Mouse (Mus musculus) CH12.LX (cell line): ENCODE measurements around the gene B3gntl1. TPM values are rescaled to one million over a fixed set of nuclear protein-coding genes. Genes with fewer than 3 reads are reported as not detected.

Experiments used
- DNase-seq: peaks from one replicate; pipeline ENCODE4 v3.0.0-alpha.2; 2013; ENCODE audit errors: extremely low read depth
- H3K27ac ChIP-seq: 2 replicates; pipeline ENCODE4 v1.5.1; 2012; ENCODE audit warnings: low read depth, mild to moderate bottlenecking, control low read depth, moderate library complexity; ENCODE audit not compliant: insufficient read depth
- H3K27me3 ChIP-seq: replicated peaks from 2 replicates; pipeline ENCODE3; 2012; ENCODE audit warnings: inconsistent platforms
- H3K36me3 ChIP-seq, 2 experiments: replicated peaks in 1 of 2; 2 replicates each; pipeline versions ENCODE3 to v1.6.1; 2012; ENCODE audit warnings: inconsistent platforms in 1 of 2, low read length in 1 of 2, mild to moderate bottlenecking in 1 of 2, mixed read lengths in 1 of 2, moderate library complexity in 1 of 2; ENCODE audit not compliant: control insufficient read depth in 1 of 2, insufficient read depth in 1 of 2
- H3K4me1 ChIP-seq, 2 experiments: 2 replicates each; pipeline ENCODE4 v1.6.1; 2012; ENCODE audit warnings: inconsistent platforms in 1 of 2, moderate library complexity in 1 of 2; ENCODE audit not compliant: insufficient read depth in 2 of 2, control insufficient read depth in 1 of 2
- H3K4me2 ChIP-seq: 2 replicates; pipeline ENCODE4 v1.6.1; 2012; ENCODE audit warnings: low read depth, mild to moderate bottlenecking, control low read depth; ENCODE audit not compliant: poor library complexity, insufficient read depth, severe bottlenecking
- H3K4me3 ChIP-seq, 3 experiments: fragments of 150-350 bp in 1 of 3; sonication (generic) in 1 of 3; replicated peaks in 1 of 3; 2 replicates each; pipeline versions ENCODE3 to v1.5.1; 2011 to 2012; ENCODE audit warnings: low read depth in 2 of 3, low read length in 2 of 3, mild to moderate bottlenecking in 2 of 3, moderate library complexity in 2 of 3, control low read depth in 1 of 3, improper control_type of control experiment in 1 of 3, inconsistent platforms in 1 of 3, mixed read lengths in 1 of 3; ENCODE audit not compliant: poor library complexity in 1 of 3
- H3K79me2 ChIP-seq: replicated peaks from 2 replicates; pipeline ENCODE4 v1.6.1; 2012; ENCODE audit warnings: mild to moderate bottlenecking, moderate library complexity; ENCODE audit not compliant: control insufficient read depth, poor library complexity, insufficient read depth, severe bottlenecking; ENCODE audit errors: extremely low read depth
- H3K9ac ChIP-seq: 2 replicates; pipeline ENCODE4 v1.6.1; 2012; ENCODE audit warnings: low read depth, mild to moderate bottlenecking, control low read depth, moderate library complexity; ENCODE audit not compliant: insufficient read depth
- H3K9me3 ChIP-seq: replicated peaks from 2 replicates; pipeline ENCODE3; 2012; ENCODE audit warnings: low read length, inconsistent platforms, mixed read lengths
- BHLHE40 ChIP-seq: IDR thresholded peaks from 2 replicates; pipeline ENCODE4 v1.6.1; 2011; ENCODE audit warnings: mild to moderate bottlenecking, low read depth, low read length, improper control_type of control experiment
- CHD2 ChIP-seq: IDR thresholded peaks from 2 replicates; pipeline ENCODE4 v1.6.1; 2011; ENCODE audit warnings: low read length, improper control_type of control experiment
- E2F4 ChIP-seq: IDR thresholded peaks from 2 replicates; pipeline ENCODE4 v1.6.1; 2011; ENCODE audit warnings: low read depth, low read length, improper control_type of control experiment; ENCODE audit not compliant: insufficient replicate concordance
- ELF1 ChIP-seq: IDR thresholded peaks from 2 replicates; pipeline ENCODE4 v1.6.1; 2014; ENCODE audit warnings: low read depth, mild to moderate bottlenecking, inconsistent platforms, low read length, improper control_type of control experiment
- EP300 ChIP-seq: IDR thresholded peaks from 2 replicates; pipeline ENCODE4 v1.6.1; 2011; ENCODE audit warnings: low read length, improper control_type of control experiment
- GABPA ChIP-seq: IDR thresholded peaks from 2 replicates; pipeline ENCODE4 v1.6.1; 2012; ENCODE audit warnings: low read depth, low read length, improper control_type of control experiment, inconsistent platforms; ENCODE audit not compliant: insufficient replicate concordance
- IRF4 ChIP-seq: IDR thresholded peaks from 2 replicates; pipeline ENCODE4 v1.6.1; 2014; ENCODE audit warnings: low read depth, mild to moderate bottlenecking, inconsistent platforms, low read length, improper control_type of control experiment
- JUND ChIP-seq: conservative IDR thresholded peaks from 2 replicates; pipeline ENCODE4 v1.6.1; 2011; ENCODE audit warnings: low read depth, low read length, improper control_type of control experiment
- KAT2A ChIP-seq: IDR thresholded peaks from 2 replicates; pipeline ENCODE4 v1.6.1; 2012; ENCODE audit warnings: low read length, improper control_type of control experiment, inconsistent platforms; ENCODE audit not compliant: insufficient replicate concordance
- MAX ChIP-seq: IDR thresholded peaks from 2 replicates; pipeline ENCODE4 v1.6.1; 2011; ENCODE audit warnings: low read length, improper control_type of control experiment
- MAZ ChIP-seq: IDR thresholded peaks from 2 replicates; pipeline ENCODE4 v1.6.1; 2012; ENCODE audit warnings: low read depth, mild to moderate bottlenecking, inconsistent platforms, low read length, improper control_type of control experiment, moderate library complexity
- MXI1 ChIP-seq: IDR thresholded peaks from 2 replicates; pipeline ENCODE4 v1.6.1; 2011; ENCODE audit warnings: mild to moderate bottlenecking, low read depth, low read length, improper control_type of control experiment
- MYC ChIP-seq: IDR thresholded peaks from 2 replicates; pipeline ENCODE4 v1.6.1; 2011; ENCODE audit warnings: low read depth, mild to moderate bottlenecking, improper control_type of control experiment, low read length
- NELFE ChIP-seq: IDR thresholded peaks from 2 replicates; pipeline ENCODE4 v1.6.1; 2011; ENCODE audit warnings: low read depth, low read length, improper control_type of control experiment
- PAX5 ChIP-seq: IDR thresholded peaks from 2 replicates; pipeline ENCODE4 v1.6.1; 2012; ENCODE audit warnings: low read length, inconsistent platforms, mixed read lengths
- POLR2A ChIP-seq: IDR thresholded peaks from 2 replicates; pipeline ENCODE4 v1.6.1; 2011; ENCODE audit warnings: low read depth, mild to moderate bottlenecking, improper control_type of control experiment, low read length
- POLR2AphosphoS2 ChIP-seq: IDR thresholded peaks from 2 replicates; pipeline ENCODE4 v1.6.1; 2011; ENCODE audit warnings: low read depth, low read length, improper control_type of control experiment
- RAD21 ChIP-seq: IDR thresholded peaks from 2 replicates; pipeline ENCODE4 v1.6.1; 2011; ENCODE audit warnings: low read depth, mild to moderate bottlenecking, low read length, improper control_type of control experiment, moderate library complexity
- SMC3 ChIP-seq: IDR thresholded peaks from 2 replicates; pipeline ENCODE4 v1.6.1; 2011; ENCODE audit warnings: low read depth, low read length, improper control_type of control experiment
- TBP ChIP-seq: conservative IDR thresholded peaks from 2 replicates; pipeline ENCODE4 v1.6.1; 2011; ENCODE audit warnings: low read depth, low read length, improper control_type of control experiment
- UBTF ChIP-seq: IDR thresholded peaks from 2 replicates; pipeline ENCODE4 v1.6.1; 2012; ENCODE audit warnings: low read depth, mild to moderate bottlenecking, inconsistent platforms, low read length, improper control_type of control experiment, moderate library complexity
- ZC3H11A ChIP-seq: IDR thresholded peaks from 2 replicates; pipeline ENCODE4 v1.6.1; 2012; ENCODE audit warnings: low read depth, mild to moderate bottlenecking, inconsistent platforms, low read length, improper control_type of control experiment
- ZKSCAN1 ChIP-seq: IDR thresholded peaks from 2 replicates; pipeline ENCODE4 v1.6.1; 2012; ENCODE audit warnings: low read depth, inconsistent platforms, low read length, improper control_type of control experiment, borderline replicate concordance
- ZNF384 ChIP-seq: IDR thresholded peaks from 2 replicates; pipeline ENCODE4 v1.6.1; 2012; ENCODE audit warnings: low read depth, low read length, improper control_type of control experiment, inconsistent platforms
- dilution Hi-C: fragments of 300-500 bp; cut with MboI; formaldehyde crosslinking; loops from 2 replicates; pipeline ENCODE4 v1.14.3; 2020; ENCODE audit warnings: low sequenced_read_pairs; ENCODE audit not compliant: extremely low pct_unique_long_range_greater_than_20kb, extremely low pct_ligation_motif_present
- in situ Hi-C: fragments of 300-500 bp; cut with MboI; formaldehyde crosslinking; loops from 3 replicates; pipeline ENCODE4 v1.14.3; 2019; ENCODE audit warnings: low sequenced_read_pairs, low pct_ligation_motif_present, low pct_unique_long_range_greater_than_20kb, mixed read lengths
- polyA plus RNA-seq: library from polyadenylated mRNA; unstranded; fragments of >175 nt; gene quantifications from 2 replicates; pipeline ENCODE4 v1.2.1, GENCODE M21; 2012; ENCODE audit warnings: low read depth; ENCODE audit not compliant: insufficient read length
- total RNA-seq, 2 experiments: library from RNA; depleted of rRNA; stranded (reverse); fragments of 300-350 nt in 1 of 2; fragments of >200 nt in 1 of 2; gene quantifications; 2 replicates each; pipeline ENCODE4 v1.2.3; 2012 to 2014

B3gntl1 gene
- total and polyA plus RNA-seq, 3 experiments, result 7.3 to 10.3 (median 8.7) TPM

GRCm38 (mm10) chr11:121654406-121654945 is 18.5 kb downstream of the B3gntl1 start:
- in situ Hi-C loops, result no loop called here
- peaks cover 0 to 6% of the 10 kb centered on the region in 2 experiments; a peak in 1 of 4 replicates for H3K4me1 ChIP-seq
- no peaks in the 10 kb centered on the region for H3K27me3 ChIP-seq
- no peak overlapping the region for H3K27ac ChIP-seq
- peaks cover 25 to 70% of the 10 kb centered on the region in 2 experiments for H3K36me3 ChIP-seq
- no peaks in the 10 kb centered on the region for H3K9me3 ChIP-seq
- dilution Hi-C loops, result no loop called here
- H3K4me2 ChIP-seq, result no peak overlapping the region
- no peak for DNase-seq
- no peaks in the 10 kb centered on the region for H3K79me2 ChIP-seq
- H3K4me3 ChIP-seq, result no peak overlapping the region
- no peak for TF ChIP-seq ZKSCAN1
- TF ChIP-seq E2F4, result no peak
- no peak overlapping the region for H3K9ac ChIP-seq

GRCm38 (mm10) chr11:121653631-121654030 is 19.3 kb downstream of the B3gntl1 start:
- peaks cover 0 to 9% of the 10 kb centered on the region in 2 experiments; a peak in 1 of 4 replicates for H3K4me1 ChIP-seq

GRCm38 (mm10) chr11:121652547-121653305 is 20.2 kb downstream of the B3gntl1 start:
- Histone ChIP-seq H3K79me2 (no peaks in the 10 kb centered on the region), H3K9me3 (no peaks in the 10 kb centered on the region), H3K36me3 (peaks cover 34 to 70% of the 10 kb centered on the region in 2 experiments), H3K27me3 (no peaks in the 10 kb centered on the region), H3K9ac (no peak overlapping the region), H3K27ac (no peak overlapping the region), H3K4me2 (no peak overlapping the region), H3K4me3 (no peak overlapping the region), H3K4me1 (peaks cover 0 to 5% of the 10 kb centered on the region in 2 experiments; a peak in 1 of 4 replicates)
- dilution Hi-C loops (no loop called here), in situ Hi-C loops (no loop called here)
- peak; percentile 77 for DNase-seq
- TF ChIP-seq MXI1, result no peak
- TF ChIP-seq MAX, result no peak
- peak; percentile 69 for TF ChIP-seq RAD21
- TF ChIP-seq GABPA, result no peak
- TF ChIP-seq ZNF384, result no peak
- no peak for TF ChIP-seq IRF4
- TF ChIP-seq POLR2AphosphoS2, result no peak
- no peak for TF ChIP-seq JUND
- peak; percentile 27; the same call in 1 of the 2 replicates for TF ChIP-seq ELF1
- TF ChIP-seq CHD2, result no peak
- no peak for TF ChIP-seq TBP
- TF ChIP-seq KAT2A, result no peak
- TF ChIP-seq BHLHE40, result no peak
- TF ChIP-seq MYC, result no peak
- peak; percentile 82 for TF ChIP-seq SMC3
- TF ChIP-seq PAX5, result no peak
- no peak for TF ChIP-seq POLR2A
- TF ChIP-seq NELFE, result peak; percentile 37; the same call in 1 of the 2 replicates
- TF ChIP-seq ZKSCAN1, result no peak
- no peak for TF ChIP-seq ZC3H11A
- no peak for TF ChIP-seq UBTF

More at GRCm38 (mm10) chr11:121653631-121654030, 19.3 kb downstream of the B3gntl1 start:
- dilution Hi-C loops, result no loop called here
- no peaks in the 10 kb centered on the region for H3K27me3 ChIP-seq
- H3K79me2 ChIP-seq, result no peaks in the 10 kb centered on the region
- no peaks in the 10 kb centered on the region for H3K9me3 ChIP-seq
- H3K4me2 ChIP-seq, result no peak overlapping the region
- no peak overlapping the region for H3K9ac ChIP-seq
- no peak overlapping the region for H3K27ac ChIP-seq
- DNase-seq, result no peak
- H3K36me3 ChIP-seq, result peaks cover 26 to 68% of the 10 kb centered on the region in 2 experiments
- TF ChIP-seq IRF4, result no peak
- no peak for TF ChIP-seq MAZ
- no peak for TF ChIP-seq EP300
- TF ChIP-seq NELFE, result no peak
- no peak for TF ChIP-seq POLR2A
- no peak for TF ChIP-seq CHD2
- TF ChIP-seq MAX, result no peak
- TF ChIP-seq, all 38 proteins: peak for 0
- in situ Hi-C loops, result no loop called here
- H3K4me3 ChIP-seq, result no peak overlapping the region
